Mouse (Mus musculus) spleen, adult 12 weeks (tissue): ENCODE measurements around the gene Iffo2.

ENCODE experiments used
- DNase-seq: peaks from one replicate; pipeline ENCODE4 v3.0.0; 2022; ENCODE audit warnings: low spot score

The Iffo2 gene

GRCm38 (mm10) chr4:139581427-139582051 lies 51.2 kb downstream of the Iffo2 start:
- no peak for DNase-seq

- DNase-seq, result no peak
Observed at GRCm38 (mm10) chr4:139582346-139582745, 52.0 kb downstream of the Iffo2 start.

DNA sequence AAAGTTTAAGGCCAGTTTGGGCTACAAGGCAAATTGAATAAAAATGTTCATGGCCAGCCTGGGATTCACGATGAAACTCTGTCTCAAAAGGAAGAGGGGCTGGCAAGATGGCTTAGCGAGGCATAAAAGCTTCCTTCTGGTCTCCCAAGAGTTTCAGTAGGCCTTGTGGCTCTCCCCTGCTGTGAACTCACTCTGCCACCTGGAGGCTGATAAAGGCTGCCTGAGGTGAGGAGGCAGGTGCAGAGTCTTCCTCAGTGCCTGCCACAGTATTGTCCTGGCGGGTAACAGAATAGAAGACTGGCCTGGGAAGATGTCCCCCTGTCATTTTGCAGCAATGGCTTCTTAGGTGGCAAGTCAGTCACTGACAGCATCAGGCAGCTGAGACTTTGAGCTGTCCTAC lies 52.6 kb downstream of the Iffo2 start:
- DNase-seq, result no peak

DNA sequence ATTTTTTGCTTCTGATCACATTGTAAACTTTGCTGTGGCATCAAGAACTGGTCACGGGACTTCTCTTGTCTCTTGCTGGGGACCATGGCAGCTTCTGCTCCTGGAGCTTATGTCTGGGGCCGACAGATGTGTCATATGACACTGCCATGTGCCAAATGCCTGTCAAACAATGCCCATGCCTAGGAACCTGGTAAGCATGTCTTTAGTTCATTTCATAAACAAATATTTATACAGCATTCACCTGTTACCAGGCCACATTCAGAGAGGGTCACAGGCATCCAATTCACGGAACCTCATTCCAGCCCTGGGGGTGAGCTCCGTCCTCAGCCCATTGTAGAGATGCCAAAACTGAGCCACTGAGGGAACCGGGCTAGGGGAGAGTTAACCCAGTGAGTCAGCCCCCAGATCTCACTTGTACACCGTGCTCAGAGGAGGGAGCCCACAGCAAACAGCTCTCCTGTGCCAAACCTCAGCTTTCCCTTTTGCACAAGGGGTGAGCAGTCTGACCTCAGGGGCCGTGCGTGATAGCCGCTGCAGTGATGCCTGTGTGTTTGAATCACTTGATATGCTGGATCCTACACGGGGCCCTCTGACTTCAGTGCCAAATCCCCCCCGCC lies 53.4 kb downstream of the Iffo2 start:
- DNase-seq, result no peak

DNA sequence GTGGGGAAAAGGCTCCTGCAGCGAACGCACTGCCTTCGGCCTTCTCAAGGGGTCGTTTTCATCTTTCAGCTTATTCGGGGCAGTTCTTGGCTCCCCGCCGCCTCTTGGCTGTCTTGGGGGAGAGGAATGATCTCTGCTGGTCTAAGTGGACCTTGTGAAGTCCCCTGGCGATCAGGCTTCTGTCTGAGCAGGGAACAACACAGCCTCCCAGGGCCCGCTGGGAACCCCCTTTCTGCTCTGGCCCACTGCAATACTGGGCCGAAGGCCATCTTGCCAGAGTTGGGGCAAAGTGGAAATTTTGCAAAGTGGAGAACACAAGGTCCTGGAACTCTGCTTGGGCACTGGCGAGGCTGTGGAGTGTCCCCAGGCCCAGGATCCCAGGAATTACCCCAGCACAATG lies 54.4 kb downstream of the Iffo2 start:
- no peak for DNase-seq

GRCm38 (mm10) chr4:139585713-139586112 lies 55.4 kb downstream of the Iffo2 start:
- DNase-seq, result no peak

DNA sequence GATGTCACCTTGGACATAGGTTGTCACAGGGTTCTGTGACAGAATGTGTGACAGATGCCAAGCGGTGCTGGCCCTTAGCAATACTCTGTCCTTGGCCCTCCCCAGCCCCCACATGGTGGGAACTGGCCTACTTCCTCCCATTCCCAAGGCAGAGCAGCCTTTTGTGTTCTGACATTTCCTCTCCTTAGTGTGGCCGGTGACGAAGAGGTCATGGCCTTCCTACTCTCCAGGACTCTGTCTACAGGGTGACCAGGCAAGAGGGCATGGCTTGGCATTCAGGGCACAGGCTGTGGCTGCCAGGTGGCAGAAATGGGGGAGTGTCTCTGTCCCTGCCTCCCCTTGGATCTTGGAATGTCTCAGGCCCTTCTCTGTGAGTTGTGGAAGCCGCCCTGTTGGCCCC lies 57.0 kb downstream of the Iffo2 start:
- no peak for DNase-seq

GRCm38 (mm10) chr4:139587773-139588172 lies 57.4 kb downstream of the Iffo2 start:
- no peak for DNase-seq

GRCm38 (mm10) chr4:139589351-139590027 lies 59.1 kb downstream of the Iffo2 start:
- DNase-seq, result no peak

DNA sequence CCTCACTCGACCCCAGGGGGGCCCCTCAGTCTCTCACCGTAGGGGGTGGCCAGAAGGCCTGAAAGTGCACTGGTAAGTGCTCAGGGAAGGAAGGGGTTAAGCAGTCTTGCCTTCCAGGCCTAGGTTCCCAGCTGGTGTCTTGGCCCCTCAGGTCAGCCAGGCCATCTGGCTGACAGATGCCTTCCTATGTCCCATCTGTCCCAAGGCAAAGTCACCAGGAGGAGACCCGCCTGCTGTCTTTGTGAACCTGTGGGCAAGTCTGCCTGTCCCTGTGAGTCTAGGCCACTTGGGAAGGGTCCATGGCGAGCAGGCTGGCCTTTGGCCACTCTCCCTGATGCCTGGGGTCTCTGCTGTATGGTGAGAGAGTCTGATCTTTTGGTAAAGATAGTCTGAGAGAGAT lies 60.1 kb downstream of the Iffo2 start:
- no peak for DNase-seq

DNA sequence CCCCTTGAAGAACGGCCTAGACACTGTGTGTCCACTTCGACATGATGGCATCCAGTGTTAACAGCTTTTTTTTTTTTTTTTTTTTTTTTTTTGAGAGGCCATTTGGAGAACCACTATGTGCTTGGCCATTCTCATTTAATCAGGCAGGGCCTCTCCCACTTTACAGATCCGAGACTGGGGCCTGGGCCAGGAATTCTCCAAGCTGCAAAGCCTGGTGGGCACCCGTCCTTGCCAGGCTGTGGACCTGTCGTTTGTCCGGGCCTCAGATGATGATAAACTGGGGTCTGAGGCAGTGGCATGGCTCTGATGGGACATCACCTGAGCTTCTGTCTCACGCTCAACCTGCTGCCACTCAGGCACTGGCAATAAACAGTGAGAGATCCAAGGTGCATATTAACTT lies 62.5 kb downstream of the Iffo2 start:
- no peak for DNase-seq

DNA sequence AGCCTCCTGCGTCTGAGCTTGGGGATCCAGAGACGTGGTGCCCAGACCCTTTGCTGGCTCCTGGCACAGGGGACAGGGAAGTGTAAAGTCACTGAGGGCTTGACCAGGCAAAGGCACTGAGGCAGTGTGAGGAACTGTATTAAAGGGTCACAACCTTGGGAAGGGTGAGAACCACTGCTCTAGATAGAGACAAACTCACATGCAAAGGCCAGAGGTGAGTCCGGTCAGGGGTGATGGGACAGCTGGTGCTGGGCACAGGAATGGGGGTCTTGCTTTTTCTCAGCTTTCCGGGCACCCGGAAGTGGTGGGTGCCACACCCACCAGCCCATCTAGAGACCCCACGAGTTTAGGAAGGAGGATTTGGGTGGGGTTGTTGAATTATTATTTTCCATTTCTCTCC lies 63.0 kb downstream of the Iffo2 start:
- DNase-seq, result no peak

DNA sequence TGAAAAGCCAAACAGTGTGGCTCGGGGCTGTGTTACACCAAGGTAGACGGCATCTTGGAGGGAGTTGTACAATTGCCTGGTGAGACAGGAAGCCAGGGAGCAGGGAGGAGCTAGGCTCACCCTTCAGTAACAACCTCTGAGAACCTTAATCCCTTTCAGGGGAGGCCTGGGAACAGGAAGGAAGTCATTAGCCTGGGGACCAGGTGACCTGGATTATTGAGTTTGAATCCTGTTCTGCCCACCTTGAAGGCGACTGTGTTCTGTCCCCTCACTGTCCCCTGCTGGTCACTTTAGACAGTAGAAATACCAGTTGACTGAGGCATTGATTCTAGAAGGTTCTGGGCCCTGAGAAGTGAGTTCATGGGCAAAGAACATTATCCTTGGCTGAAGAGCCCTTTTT lies 63.7 kb downstream of the Iffo2 start:
- no peak for DNase-seq

- DNase-seq, result no peak
Observed at GRCm38 (mm10) chr4:139596715-139597114, 66.4 kb downstream of the Iffo2 start.

- DNase-seq, result no peak
Observed at GRCm38 (mm10) chr4:139597286-139598284, 67.2 kb downstream of the Iffo2 start.

DNA sequence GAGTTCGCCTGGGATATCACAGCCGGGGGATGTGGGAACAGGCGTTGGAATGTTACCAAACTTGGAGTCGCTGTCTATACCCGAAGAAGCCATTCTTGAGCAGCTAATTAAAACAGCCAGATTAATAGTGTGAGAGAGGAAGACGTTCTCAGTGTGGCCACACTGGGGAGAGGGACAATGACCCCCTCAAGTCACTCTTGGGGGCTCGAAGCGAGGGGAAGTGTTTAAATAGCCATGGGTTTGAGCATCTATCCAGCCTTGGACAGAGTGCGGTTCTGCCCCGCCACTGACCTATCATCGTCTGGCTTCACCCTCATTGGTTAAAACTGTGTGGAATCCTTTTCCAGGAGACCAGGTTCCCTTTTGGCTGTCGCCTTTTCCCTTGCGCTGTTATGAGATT lies 68.0 kb downstream of the Iffo2 start:
- DNase-seq, result no peak

DNA sequence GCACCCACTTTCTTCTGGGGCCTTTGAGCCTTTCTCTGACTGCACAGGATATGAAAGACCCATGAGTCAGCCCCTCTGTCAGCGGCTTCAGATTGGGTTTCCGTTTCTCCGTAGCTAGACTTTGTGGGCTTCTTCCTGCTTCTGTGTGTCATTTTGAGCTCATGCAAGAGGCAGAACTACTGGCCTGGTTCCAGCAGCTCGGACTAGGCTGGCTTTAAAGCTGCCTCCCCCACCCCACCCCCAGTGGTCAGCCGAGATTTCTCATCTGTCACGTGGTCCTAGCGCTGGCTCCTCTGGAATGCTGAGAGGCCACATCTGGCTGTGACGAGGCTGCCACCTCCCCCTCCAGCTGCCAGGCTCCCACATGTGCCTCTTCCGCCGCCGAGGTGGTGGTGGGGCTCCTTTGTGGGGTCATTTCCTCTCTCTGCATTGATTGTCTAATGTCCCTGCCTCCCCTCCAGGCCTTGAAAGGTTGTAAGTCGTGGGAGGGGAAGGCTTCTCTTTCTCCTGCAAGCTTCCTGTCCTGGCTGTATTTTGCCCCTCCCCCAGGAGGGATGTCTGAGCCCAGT lies 68.7 kb downstream of the Iffo2 start:
- peak; percentile 10 for DNase-seq

DNA sequence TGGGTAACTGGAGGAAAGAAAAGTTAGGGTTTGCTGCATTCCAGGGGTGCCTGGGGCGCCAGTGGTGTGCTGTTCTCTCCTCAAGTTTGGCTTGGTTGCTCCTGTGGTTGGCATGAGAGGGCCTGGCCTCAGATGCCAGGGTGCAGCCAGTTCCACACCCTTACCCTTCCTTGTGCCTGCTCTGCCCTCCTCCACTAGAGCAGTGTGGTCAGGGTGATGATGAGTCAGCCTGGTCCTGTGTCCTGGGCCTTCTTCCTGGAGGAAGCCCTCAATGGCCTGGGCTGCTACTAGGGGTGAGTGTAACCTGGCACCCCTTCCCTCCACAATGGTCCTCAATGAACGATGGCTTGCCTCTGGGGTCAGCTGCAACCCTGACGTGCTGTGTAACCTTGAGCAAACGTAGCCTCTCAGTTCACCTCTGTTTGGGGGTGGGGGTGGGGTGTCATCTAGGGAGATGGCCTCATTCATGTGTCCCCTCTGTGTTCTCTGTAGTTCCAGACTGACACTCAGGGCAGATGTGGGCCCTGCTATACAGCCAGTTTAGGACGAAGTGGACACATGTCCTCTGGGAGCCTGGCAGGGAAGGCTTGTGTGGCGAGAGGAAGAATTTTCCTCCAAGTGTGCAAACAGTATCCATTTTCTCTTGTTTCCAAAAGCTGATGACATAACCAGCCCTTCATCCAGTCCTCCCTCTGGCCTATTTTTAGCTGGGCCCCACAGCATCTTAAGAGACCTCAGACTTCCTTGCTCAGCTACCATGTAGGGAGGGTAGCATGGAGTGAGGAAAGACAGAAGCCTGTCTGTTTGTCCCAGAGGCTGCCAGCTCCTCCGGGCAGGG lies 71.4 kb downstream of the Iffo2 start:
- no peak for DNase-seq

DNA sequence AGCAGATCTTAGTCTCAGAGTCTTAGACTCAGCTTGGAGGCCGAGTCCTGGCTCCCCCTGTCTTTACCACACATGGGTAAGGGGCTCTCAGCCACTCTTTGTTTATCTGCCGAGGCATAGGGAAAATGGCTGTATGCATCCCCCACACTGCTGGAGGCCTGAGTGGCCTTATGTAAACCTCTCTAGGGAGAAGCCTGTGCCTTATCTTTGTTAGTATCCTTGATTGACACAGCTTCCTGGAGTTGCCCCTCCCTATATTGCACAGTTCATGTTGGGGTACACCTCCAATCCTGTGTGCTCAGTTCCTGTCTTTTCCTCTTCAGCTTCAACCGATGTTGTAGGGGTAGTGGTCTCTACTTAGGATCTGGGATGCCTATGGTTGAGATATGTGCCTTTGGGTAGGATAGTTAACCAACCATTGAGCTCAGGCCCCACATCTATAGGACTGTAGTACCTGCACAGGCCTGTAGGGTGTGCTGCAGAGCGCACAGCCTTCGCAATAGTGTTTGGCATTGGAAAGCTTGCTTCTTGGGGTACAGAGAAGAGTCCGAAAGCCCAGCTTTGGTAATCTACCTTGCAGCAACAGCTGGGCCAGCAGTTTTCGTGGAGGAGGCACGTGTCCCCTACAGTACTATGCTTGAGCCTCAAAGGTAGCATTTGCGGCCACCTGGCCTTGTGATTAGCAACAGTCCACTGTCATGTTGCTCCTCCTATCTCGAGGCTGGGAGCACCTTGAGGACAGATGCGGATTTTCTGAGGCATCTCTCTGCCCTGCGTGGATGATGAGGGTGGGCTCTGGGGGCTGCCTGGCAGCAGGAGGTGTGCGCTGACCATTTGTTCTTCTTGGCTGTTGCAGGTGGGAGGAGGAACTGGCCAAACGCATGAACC lies 72.3 kb downstream of the Iffo2 start, which contains the start of gene Gm21969:
Gene Gm21969 (plus strand): TSS at position 830 of the 888 bp plus-strand sequence.
- DNase-seq, result peak; percentile 40

DNA sequence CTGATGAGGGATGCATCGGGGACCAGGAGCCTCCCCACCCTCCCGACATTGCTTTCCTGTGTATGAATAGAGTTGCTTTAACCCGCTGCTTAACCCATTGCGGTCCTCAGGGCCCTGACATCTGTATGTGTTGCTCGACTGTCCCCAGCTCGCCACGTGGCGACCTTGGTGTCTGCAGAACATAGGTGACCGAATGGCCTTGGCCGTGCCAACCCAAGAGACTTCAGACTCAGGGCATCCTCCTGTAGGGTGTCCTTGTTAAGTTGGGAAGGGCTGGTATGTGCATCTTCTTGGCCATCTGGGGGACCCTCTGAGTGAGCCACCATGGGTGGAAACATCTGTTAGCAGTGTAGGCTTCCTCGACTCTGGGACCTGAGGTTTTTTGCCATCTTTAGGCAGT lies 74.9 kb downstream of the Iffo2 start:
- no peak for DNase-seq
